Mouse (Mus musculus): ENCODE results near the gene Zfp14.

DNA sequence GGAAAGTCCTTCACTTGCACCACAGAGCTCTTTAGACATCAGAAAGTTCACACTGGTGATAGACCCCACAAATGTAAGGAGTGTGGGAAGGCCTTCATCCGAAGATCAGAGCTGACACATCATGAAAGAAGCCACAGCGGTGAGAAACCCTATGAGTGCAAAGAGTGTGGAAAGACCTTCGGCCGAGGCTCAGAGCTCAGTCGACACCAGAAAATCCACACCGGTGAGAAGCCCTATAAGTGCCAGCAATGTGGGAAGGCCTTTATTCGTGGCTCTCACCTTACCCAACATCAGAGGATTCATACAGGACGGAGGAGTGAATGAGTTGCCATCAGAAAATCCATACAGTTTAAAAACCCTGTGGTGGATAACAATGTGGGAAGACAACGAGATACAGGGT lies 27.9 kb downstream of the Zfp14 start:
- TF ChIP-seq POLR2A (IDR thresholded peaks at IDR 0.05; ENCODE audit: low read depth, low read length) (no peak), EP300 (IDR thresholded peaks at IDR 0.05; ENCODE audit: low read length) (no peak), CTCF (conservative IDR thresholded peaks at IDR 0.05 in 1 of 2, IDR thresholded peaks at IDR 0.05 in 1 of 2; ENCODE audit: low read depth in 2 of 2, low read length in 2 of 2) (no peak), NELFE (IDR thresholded peaks at IDR 0.05; ENCODE audit: low read depth, low read length) (no peak), USF1 (IDR thresholded peaks at IDR 0.05; ENCODE audit: low read depth, low read length) (no peak), MEF2A (IDR thresholded peaks at IDR 0.05; ENCODE audit: borderline replicate concordance, low read depth, low read length) (no peak), ETS1 (conservative IDR thresholded peaks at IDR 0.05; ENCODE audit: low read depth, low read length) (no peak), ZNF384 (IDR thresholded peaks at IDR 0.05; ENCODE audit: low read depth, low read length) (no peak)

All from CH12.LX (cell line).